Mouse (Mus musculus) MEL (cell line): ENCODE data around the gene Ccdc12. TPM values are rescaled to one million over a fixed set of nuclear protein-coding genes. Genes with fewer than 3 reads are reported as not detected.

Experiments used
- DNase-seq: peaks from one replicate; pipeline ENCODE4 v3.0.0; 2011; ENCODE audit warnings: low read depth, low spot score
- H3K27ac ChIP-seq: 2 replicates; pipeline ENCODE4 v1.5.1; 2012; ENCODE audit warnings: low read depth, mild to moderate bottlenecking, control low read depth, low read length, moderate library complexity; ENCODE audit not compliant: control insufficient read depth
- H3K27me3 ChIP-seq, 2 experiments: fragments of 150-350 bp in 1 of 2; sonication (generic) in 1 of 2; 2 replicates each; pipeline ENCODE4 v1.6.1; 2012; ENCODE audit warnings: low read length in 2 of 2, mild to moderate bottlenecking in 2 of 2, improper control_type of control experiment in 1 of 2, moderate library complexity in 1 of 2; ENCODE audit not compliant: insufficient read depth in 2 of 2, control insufficient read depth in 1 of 2
- H3K36me3 ChIP-seq, 2 experiments: 2 replicates each; pipeline ENCODE4 v1.6.1; 2012 to 2014; ENCODE audit warnings: low read length in 2 of 2, improper control_type of control experiment in 1 of 2, inconsistent platforms in 1 of 2, mild to moderate bottlenecking in 1 of 2; ENCODE audit not compliant: insufficient read depth in 2 of 2, control insufficient read depth in 1 of 2
- H3K4me1 ChIP-seq, 2 experiments: fragments of 150-350 bp in 1 of 2; sonication (generic) in 1 of 2; 2 replicates each; pipeline ENCODE4 v1.6.1; 2012; ENCODE audit warnings: low read length in 2 of 2, improper control_type of control experiment in 1 of 2, mild to moderate bottlenecking in 1 of 2; ENCODE audit not compliant: insufficient read depth in 2 of 2, control insufficient read depth in 1 of 2
- H3K4me3 ChIP-seq, 2 experiments: fragments of 150-350 bp in 1 of 2; sonication (generic) in 1 of 2; 2 replicates each; pipeline ENCODE4 v1.5.1; 2012; ENCODE audit warnings: low read depth in 2 of 2, low read length in 2 of 2, mild to moderate bottlenecking in 2 of 2, moderate library complexity in 2 of 2, control low read depth in 1 of 2, improper control_type of control experiment in 1 of 2; ENCODE audit not compliant: control insufficient read depth in 1 of 2, insufficient read depth in 1 of 2
- H3K79me2 ChIP-seq: 2 replicates; pipeline ENCODE4 v1.6.1; 2012; ENCODE audit warnings: mild to moderate bottlenecking, low read length, moderate library complexity; ENCODE audit not compliant: control insufficient read depth, poor library complexity, insufficient read depth
- H3K9ac ChIP-seq: 2 replicates; pipeline ENCODE4 v1.6.1; 2012; ENCODE audit warnings: low read depth, mild to moderate bottlenecking, control low read depth, low read length, moderate library complexity; ENCODE audit not compliant: control insufficient read depth, poor library complexity, severe bottlenecking
- H3K9me3 ChIP-seq: fragments of 150-350 bp; sonication (generic); replicated peaks from 2 replicates; pipeline ENCODE4 v1.6.1; 2012; ENCODE audit warnings: mild to moderate bottlenecking, low read length, improper control_type of control experiment, moderate library complexity; ENCODE audit not compliant: insufficient read depth
- BHLHE40 ChIP-seq: IDR thresholded peaks from 2 replicates; pipeline ENCODE4 v1.6.1; 2012; ENCODE audit warnings: low read depth, mild to moderate bottlenecking, inconsistent platforms, low read length, improper control_type of control experiment, borderline replicate concordance
- CHD2 ChIP-seq: IDR thresholded peaks from 2 replicates; pipeline ENCODE4 v1.6.1; 2011; ENCODE audit warnings: low read length, improper control_type of control experiment
- CTCF ChIP-seq, 3 experiments: IDR thresholded peaks in 2 of 3; conservative IDR thresholded peaks in 1 of 3; 2 replicates each; pipeline ENCODE4 v1.5.1; 2011 to 2012; ENCODE audit warnings: low read length in 3 of 3, low read depth in 2 of 3, mild to moderate bottlenecking in 2 of 3, improper control_type of control experiment in 1 of 3, inconsistent platforms in 1 of 3, mixed read lengths in 1 of 3, moderate library complexity in 1 of 3; ENCODE audit not compliant: control insufficient read depth in 1 of 3, insufficient read depth in 1 of 3, poor library complexity in 1 of 3, severe bottlenecking in 1 of 3
- EP300 ChIP-seq, 2 experiments: IDR thresholded peaks; 2 replicates each; pipeline ENCODE4 v1.6.1; 2011; ENCODE audit warnings: improper control_type of control experiment in 2 of 2, low read length in 2 of 2, low read depth in 1 of 2, mild to moderate bottlenecking in 1 of 2
- ETS1 ChIP-seq: IDR thresholded peaks from 2 replicates; pipeline ENCODE4 v1.6.1; 2012; ENCODE audit warnings: low read depth, mild to moderate bottlenecking, inconsistent platforms, low read length, improper control_type of control experiment, moderate library complexity
- GATA1 ChIP-seq: IDR thresholded peaks from 2 replicates; pipeline ENCODE4 v1.6.1; 2011; ENCODE audit warnings: low read depth, low read length, improper control_type of control experiment
- HCFC1 ChIP-seq: IDR thresholded peaks from 2 replicates; pipeline ENCODE4 v1.6.1; 2012; ENCODE audit warnings: low read depth, mild to moderate bottlenecking, inconsistent platforms, low read length, improper control_type of control experiment, moderate library complexity
- JUND ChIP-seq: IDR thresholded peaks from 2 replicates; pipeline ENCODE4 v1.6.1; 2011; ENCODE audit warnings: low read depth, mild to moderate bottlenecking, improper control_type of control experiment, low read length
- KAT2A ChIP-seq: conservative IDR thresholded peaks from 2 replicates; pipeline ENCODE4 v1.6.1; 2012; ENCODE audit warnings: low read depth, low read length, improper control_type of control experiment, inconsistent platforms
- MAFK ChIP-seq: IDR thresholded peaks from 2 replicates; pipeline ENCODE4 v1.6.1; 2011; ENCODE audit warnings: low read depth, mild to moderate bottlenecking, low read length, improper control_type of control experiment, borderline replicate concordance
- MYB ChIP-seq: IDR thresholded peaks from 2 replicates; pipeline ENCODE4 v1.6.1; 2011; ENCODE audit warnings: mild to moderate bottlenecking, low read depth, low read length, improper control_type of control experiment
- NELFE ChIP-seq: IDR thresholded peaks from 2 replicates; pipeline ENCODE4 v1.6.1; 2011; ENCODE audit warnings: low read depth, low read length, improper control_type of control experiment
- POLR2A ChIP-seq, 2 experiments: IDR thresholded peaks; 2 replicates each; pipeline ENCODE4 v1.6.1; 2011 to 2012; ENCODE audit warnings: low read length in 2 of 2, mild to moderate bottlenecking in 2 of 2, control low read depth in 1 of 2, improper control_type of control experiment in 1 of 2, low read depth in 1 of 2, moderate library complexity in 1 of 2; ENCODE audit not compliant: control insufficient read depth in 1 of 2, insufficient read depth in 1 of 2, poor library complexity in 1 of 2
- POLR2AphosphoS2 ChIP-seq: IDR thresholded peaks from 2 replicates; pipeline ENCODE4 v1.6.1; 2011; ENCODE audit warnings: low read length, improper control_type of control experiment
- POLR2AphosphoS5 ChIP-seq: IDR thresholded peaks from 2 replicates; pipeline ENCODE4 v1.6.1; 2012; ENCODE audit warnings: low read depth, borderline replicate concordance, mild to moderate bottlenecking, inconsistent platforms, low read length, moderate library complexity, mixed read lengths
- RAD21 ChIP-seq: IDR thresholded peaks from 2 replicates; pipeline ENCODE4 v1.6.1; 2011; ENCODE audit warnings: mild to moderate bottlenecking, low read depth, low read length, improper control_type of control experiment
- SIN3A ChIP-seq: IDR thresholded peaks from 2 replicates; pipeline ENCODE4 v1.6.1; 2012; ENCODE audit warnings: low read length, improper control_type of control experiment, inconsistent platforms
- SMC3 ChIP-seq: IDR thresholded peaks from 2 replicates; pipeline ENCODE4 v1.6.1; 2011; ENCODE audit warnings: low read depth, low read length, improper control_type of control experiment
- TAL1 ChIP-seq: IDR thresholded peaks from 2 replicates; pipeline ENCODE4 v1.6.1; 2012; ENCODE audit warnings: mild to moderate bottlenecking, inconsistent platforms, low read length, moderate library complexity, mixed read lengths
- TCF12 ChIP-seq: IDR thresholded peaks from 2 replicates; pipeline ENCODE4 v1.6.1; 2014; ENCODE audit warnings: low read depth, mild to moderate bottlenecking, inconsistent platforms, low read length, improper control_type of control experiment, moderate library complexity
- USF1 ChIP-seq: IDR thresholded peaks from 2 replicates; pipeline ENCODE4 v1.6.1; 2014; ENCODE audit warnings: low read depth, mild to moderate bottlenecking, inconsistent platforms, low read length, improper control_type of control experiment, moderate library complexity
- USF2 ChIP-seq, 2 experiments: IDR thresholded peaks; 2 replicates each; pipeline ENCODE4 v1.6.1; 2011 to 2012; ENCODE audit warnings: improper control_type of control experiment in 2 of 2, low read length in 2 of 2, borderline replicate concordance in 1 of 2, inconsistent platforms in 1 of 2, low read depth in 1 of 2, mild to moderate bottlenecking in 1 of 2; ENCODE audit not compliant: insufficient read depth in 1 of 2
- ZC3H11A ChIP-seq: IDR thresholded peaks from 2 replicates; pipeline ENCODE4 v1.6.1; 2012; ENCODE audit warnings: low read depth, mild to moderate bottlenecking, inconsistent platforms, low read length, improper control_type of control experiment
- ZMIZ1 ChIP-seq: IDR thresholded peaks from 2 replicates; pipeline ENCODE4 v1.6.1; 2012; ENCODE audit warnings: low read depth, mild to moderate bottlenecking, inconsistent platforms, low read length, improper control_type of control experiment, moderate library complexity
- polyA plus RNA-seq, 2 experiments: library from polyadenylated mRNA; stranded (reverse) in 1 of 2; unstranded in 1 of 2; fragments of >175 nt in 1 of 2; fragments of >200 nt in 1 of 2; gene quantifications; 2 replicates each; pipeline versions ENCODE4 v1.2.1 to v1.2.4; 2012; ENCODE audit warnings: low replicate concordance in 2 of 2, low read depth in 1 of 2; ENCODE audit not compliant: insufficient read length in 2 of 2, insufficient read depth in 1 of 2, missing spikeins in 1 of 2
- total RNA-seq: library from RNA; depleted of rRNA; stranded (reverse); fragments of 300-350 nt; gene quantifications from 2 replicates; pipeline ENCODE4 v1.2.3, GENCODE M21; 2012; rRNA removed

Ccdc12 gene
- total and polyA plus RNA-seq, 3 experiments = 112 to 129 TPM; not detected in 1

DNA sequence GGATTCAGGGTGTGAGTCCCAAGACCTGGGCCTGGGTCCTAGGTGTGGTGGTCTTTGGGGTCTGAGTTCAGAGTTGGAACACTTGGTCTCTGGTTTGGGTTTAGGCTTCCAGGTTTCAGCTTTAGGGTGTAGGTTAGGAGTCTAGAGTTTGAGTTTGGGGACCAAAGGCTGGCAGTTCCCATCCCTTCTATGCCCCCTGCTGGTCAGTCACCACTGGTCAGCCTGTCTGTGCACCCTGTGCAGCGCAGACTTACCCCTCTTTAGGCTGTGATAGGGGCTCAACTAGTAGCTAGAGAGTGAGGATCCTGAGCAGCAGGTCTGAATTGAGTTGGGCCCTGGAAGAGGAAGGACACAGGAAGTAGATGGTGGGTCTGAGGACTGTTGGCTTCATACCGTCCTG is 103.0 kb downstream of the Ccdc12 start:
- Histone ChIP-seq H3K36me3 (no peaks in the 10 kb centered on the region), H3K27ac (no peak overlapping the region), H3K27me3 (no peaks in the 10 kb centered on the region), H3K4me1 (no peaks in the 10 kb centered on the region), H3K79me2 (no peaks in the 10 kb centered on the region), H3K4me3 (no peak overlapping the region), H3K9ac (no peak overlapping the region), H3K9me3 (no peaks in the 10 kb centered on the region)
- TF ChIP-seq NELFE (no peak), TCF12 (no peak), ETS1 (no peak), USF1 (no peak), SMC3 (peak; percentile 70), TAL1 (no peak), CHD2 (no peak), ZC3H11A (0 out of 2 replicates have a peak, but pooled peaks have one; percentile 18), ZMIZ1 (no peak), RAD21 (peak; percentile 49), CTCF (IDR thresholded peaks at IDR 0.05 in 2 of 3, conservative IDR thresholded peaks at IDR 0.05 in 1 of 3; ENCODE audit: control insufficient read depth in 1 of 3, insufficient read depth in 1 of 3, low read depth in 2 of 3, low read length in 3 of 3, poor library complexity in 1 of 3, severe bottlenecking in 1 of 3) (peak; percentile 33 to 60 (median 59); a peak in 5 of 6 replicates), POLR2AphosphoS2 (no peak), MYB (no peak), SIN3A (no peak), GATA1 (no peak)
- no peak for DNase-seq

DNA sequence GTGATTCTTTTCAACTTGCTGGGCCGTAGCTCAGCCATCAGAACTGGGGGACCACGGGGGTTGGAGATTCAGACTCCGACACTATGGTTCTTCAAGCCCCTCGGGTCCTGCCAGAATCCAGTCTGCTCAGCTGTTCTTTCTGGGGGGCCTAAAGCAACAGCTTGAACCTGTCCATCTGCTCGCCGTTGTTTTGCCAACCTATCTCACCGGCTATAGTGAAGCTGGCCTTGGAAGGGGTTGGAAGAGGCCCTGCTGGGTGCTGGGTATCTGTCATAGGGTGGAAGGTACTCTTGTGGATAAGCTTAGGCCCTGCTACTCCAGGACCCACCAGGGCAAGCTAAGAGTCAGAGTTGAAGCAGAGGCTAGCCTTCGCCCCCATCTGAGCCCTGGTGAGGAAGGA is 104.6 kb downstream of the Ccdc12 start:
- no peaks in the 10 kb centered on the region for H3K27me3 ChIP-seq
- H3K9me3 ChIP-seq = no peaks in the 10 kb centered on the region
- H3K9ac ChIP-seq = no peak overlapping the region
- DNase-seq = no peak
- no peak overlapping the region for H3K4me3 ChIP-seq
- TF ChIP-seq POLR2A (IDR thresholded peaks at IDR 0.05; ENCODE audit: control insufficient read depth in 1 of 2, insufficient read depth in 1 of 2, low read depth in 1 of 2, low read length in 2 of 2, poor library complexity in 1 of 2) = no peak
- TF ChIP-seq USF2 (IDR thresholded peaks at IDR 0.05; ENCODE audit: borderline replicate concordance in 1 of 2, insufficient read depth in 1 of 2, low read depth in 1 of 2, low read length in 2 of 2) = no peak
- no peak for TF ChIP-seq HCFC1
- no peak for TF ChIP-seq BHLHE40
- no peak for TF ChIP-seq JUND
- no peak for TF ChIP-seq POLR2AphosphoS5
- TF ChIP-seq EP300 (IDR thresholded peaks at IDR 0.05; ENCODE audit: low read depth in 1 of 2, low read length in 2 of 2) = no peak
- no peak for TF ChIP-seq MYB
- no peak for TF ChIP-seq KAT2A
- no peak for TF ChIP-seq MAFK
- no peak overlapping the region for H3K27ac ChIP-seq
- no peaks in the 10 kb centered on the region for H3K36me3 ChIP-seq
- H3K4me1 ChIP-seq = no peaks in the 10 kb centered on the region
- H3K79me2 ChIP-seq = no peaks in the 10 kb centered on the region

Other genes with a start within 250 kb of the Ccdc12 start
- gene Ptpn23, start 248.3 kb upstream of the Ccdc12 start, total RNA-seq = 7.3 and 8.3 TPM in 2 replicates
- 10 to 100 TPM in 1 of 2 experiments, not detected in 1; 40.1 TPM for gene Ptpn23, start 248.3 kb upstream of the Ccdc12 start, polyA plus RNA-seq
- not detected in 2 replicates for gene Ngp, start 236.8 kb upstream of the Ccdc12 start, total RNA-seq
- gene Ngp, start 236.8 kb upstream of the Ccdc12 start, polyA plus RNA-seq = not detected
- 3.8 TPM in 2 replicates for gene Klhl18, start 179.8 kb upstream of the Ccdc12 start, total RNA-seq
- gene Klhl18, start 179.8 kb upstream of the Ccdc12 start, polyA plus RNA-seq = 1 to 10 TPM in 1 of 2 experiments, not detected in 1; 6.9 TPM
- 0.33 and 0.54 TPM in 2 replicates for gene Kif9, start 179.5 kb upstream of the Ccdc12 start, total RNA-seq
- gene Kif9, start 179.5 kb upstream of the Ccdc12 start, polyA plus RNA-seq = under 1 TPM in 1 of 2 experiments, not detected in 1; 0.72 TPM
- gene Setd2, start 123.9 kb upstream of the Ccdc12 start, total RNA-seq = 28.2 and 36.8 TPM in 2 replicates
- 100 to 1,000 TPM in 1 of 2 experiments, 10 to 100 TPM in 1; 59.2 to 105 TPM for gene Setd2, start 123.9 kb upstream of the Ccdc12 start, polyA plus RNA-seq
- 0.33 and 0.58 TPM in 2 replicates for gene Nradd, start 32.1 kb upstream of the Ccdc12 start, total RNA-seq
- 1 to 10 TPM in 1 of 2 experiments, not detected in 1; 1.1 TPM for gene Nradd, start 32.1 kb upstream of the Ccdc12 start, polyA plus RNA-seq
- gene Nbeal2, start 2.3 kb upstream of the Ccdc12 start, total RNA-seq = 7.0 and 9.3 TPM in 2 replicates
- gene Nbeal2, start 2.3 kb upstream of the Ccdc12 start, polyA plus RNA-seq = 10 to 100 TPM in 1 of 2 experiments, not detected in 1; 17.2 TPM
- not detected in 2 replicates for gene Myl3, start 85.4 kb downstream of the Ccdc12 start, total RNA-seq
- not detected for gene Myl3, start 85.4 kb downstream of the Ccdc12 start, polyA plus RNA-seq
- 0.15 and 0.33 TPM in 2 replicates for gene Pth1r, start 90.6 kb downstream of the Ccdc12 start, total RNA-seq
- gene Pth1r, start 90.6 kb downstream of the Ccdc12 start, polyA plus RNA-seq = under 1 TPM in 1 of 2 experiments, not detected in 1; 0.77 TPM
- gene Prss42, start 141.7 kb downstream of the Ccdc12 start, total RNA-seq = not detected in 2 replicates
- not detected for gene Prss42, start 141.7 kb downstream of the Ccdc12 start, polyA plus RNA-seq
- not detected in 2 replicates for gene Prss44, start 157.5 kb downstream of the Ccdc12 start, total RNA-seq
- gene Prss44, start 157.5 kb downstream of the Ccdc12 start, polyA plus RNA-seq = not detected
- gene Prss43, start 170.2 kb downstream of the Ccdc12 start, total RNA-seq = not detected in 2 replicates
- not detected for gene Prss43, start 170.2 kb downstream of the Ccdc12 start, polyA plus RNA-seq
- not detected in 2 replicates for gene Prss45, start 178.1 kb downstream of the Ccdc12 start, total RNA-seq
- not detected for gene Prss45, start 178.1 kb downstream of the Ccdc12 start, polyA plus RNA-seq
- gene Prss46, start 188.0 kb downstream of the Ccdc12 start, total RNA-seq = not detected in 2 replicates
- gene Prss46, start 188.0 kb downstream of the Ccdc12 start, polyA plus RNA-seq = not detected
- not detected in 2 replicates for gene Prss50, start 201.5 kb downstream of the Ccdc12 start, total RNA-seq
- gene Prss50, start 201.5 kb downstream of the Ccdc12 start, polyA plus RNA-seq = not detected
- gene Als2cl, start 223.4 kb downstream of the Ccdc12 start, total RNA-seq = not detected in 2 replicates
- under 1 TPM in 1 of 2 experiments, not detected in 1; 0.21 TPM for gene Als2cl, start 223.4 kb downstream of the Ccdc12 start, polyA plus RNA-seq
- gene Tmie, start 223.6 kb downstream of the Ccdc12 start, total RNA-seq = not detected in 2 replicates
- not detected for gene Tmie, start 223.6 kb downstream of the Ccdc12 start, polyA plus RNA-seq